Mouse (Mus musculus) pancreas, adult 10 weeks (tissue): ENCODE data around the gene Iqcf6. TPM values are rescaled to one million over a fixed set of nuclear protein-coding genes. Genes with fewer than 3 reads are reported as not detected.

Experiments
- polyA plus RNA-seq: library from polyadenylated mRNA; stranded (reverse); fragments of 350-450 nt; fragmentation: Illumina TruSeq; extraction: RNeasy Lipid Tissue Mini Kit (QIAGEN cat#74804); gene quantifications from one replicate; pipeline ENCODE4 v1.2.3, GENCODE M21; 2015; ENCODE audit warnings: low read depth, low replicate concordance; ENCODE audit not compliant: insufficient read depth

Iqcf6 gene
- polyA plus RNA-seq, result not detected

GRCm38 (mm10) chr9:106626282-106626681, at the start of gene Iqcf6:
Iqcf6 (plus strand) TSS chr9:106626582.

DNA sequence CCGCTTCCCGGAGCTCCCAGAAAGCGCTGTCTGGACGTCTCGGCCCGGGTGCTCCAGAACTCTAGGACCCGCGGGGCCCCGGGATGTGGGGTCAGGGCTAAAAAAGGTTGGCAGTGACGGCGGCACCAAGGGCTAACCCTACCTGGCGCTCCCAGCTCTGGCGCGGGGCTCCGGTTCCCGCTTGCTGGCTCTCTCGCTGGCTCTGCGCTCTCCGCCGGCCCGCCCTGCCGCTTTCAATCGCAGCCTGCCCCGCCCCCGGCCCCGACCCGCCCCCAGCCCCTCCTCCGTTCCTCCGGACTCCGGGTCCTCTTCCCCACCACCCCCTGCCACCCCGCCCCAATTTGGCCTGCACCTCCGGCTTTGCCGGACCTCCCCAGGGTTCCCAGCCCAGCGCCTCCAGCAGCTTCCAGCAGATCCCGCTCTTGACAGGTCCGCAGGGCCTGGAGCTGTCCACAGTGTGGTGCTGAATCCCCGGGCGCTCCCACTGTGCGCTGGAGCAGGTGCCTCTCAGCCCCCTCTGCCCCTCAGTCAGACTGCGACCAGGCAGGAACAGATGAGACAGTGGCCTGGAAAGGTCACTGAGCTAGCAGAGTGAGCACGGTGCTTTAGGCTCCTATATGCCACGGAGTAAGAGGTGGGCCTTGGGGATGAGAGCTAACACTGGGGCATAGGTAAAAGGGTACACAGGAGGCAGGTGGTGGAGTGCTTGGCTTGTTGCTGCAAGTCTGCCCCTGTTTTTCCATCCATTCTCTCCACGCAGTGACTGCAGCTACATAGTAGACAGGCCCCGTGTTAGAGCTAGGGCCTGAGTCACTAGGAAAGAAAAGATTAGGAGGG, 29.7 kb downstream of the Iqcf6 start, which contains the start of gene Grm2:
Gene Grm2, minus strand, starts transcription at position 199 of the 837 bp plus-strand sequence.

Other genes starting within 250 kb of the Iqcf6 start
- gene Rpl29, start 197.1 kb upstream of the Iqcf6 start, polyA plus RNA-seq, result 331 TPM
- gene Acy1, start 188.3 kb upstream of the Iqcf6 start, polyA plus RNA-seq, result 5.6 TPM
- 17.9 TPM for gene Abhd14b, start 179.1 kb upstream of the Iqcf6 start, polyA plus RNA-seq
- 9.6 TPM for gene Abhd14a, start 178.9 kb upstream of the Iqcf6 start, polyA plus RNA-seq
- 18.9 TPM for gene Pcbp4, start 173.3 kb upstream of the Iqcf6 start, polyA plus RNA-seq
- gene Gpr62, start 160.6 kb upstream of the Iqcf6 start, polyA plus RNA-seq, result not detected
- 9.6 TPM for gene Rrp9, start 150.6 kb upstream of the Iqcf6 start, polyA plus RNA-seq
- 8.3 TPM for gene Parp3, start 149.6 kb upstream of the Iqcf6 start, polyA plus RNA-seq
- not detected for gene Iqcf1, start 126.6 kb upstream of the Iqcf6 start, polyA plus RNA-seq
- not detected for gene Iqcf5, start 112.0 kb upstream of the Iqcf6 start, polyA plus RNA-seq
- gene Iqcf3, start 65.0 kb upstream of the Iqcf6 start, polyA plus RNA-seq, result not detected
- gene Iqcf4, start 55.6 kb upstream of the Iqcf6 start, polyA plus RNA-seq, result not detected
- gene Grm2, start 29.5 kb downstream of the Iqcf6 start, polyA plus RNA-seq, result not detected
- gene Tex264, start 59.3 kb downstream of the Iqcf6 start, polyA plus RNA-seq, result 18.5 TPM
- gene Rad54l2, start 162.6 kb downstream of the Iqcf6 start, polyA plus RNA-seq, result 2.5 TPM
- gene Dcaf1, start 195.3 kb downstream of the Iqcf6 start, polyA plus RNA-seq, result 7.4 TPM